Mouse (Mus musculus) lung, postnatal 0 days (tissue): Measurements from ENCODE around the gene Unc5c.

ENCODE experiments used
- CTCF ChIP-seq: IDR thresholded peaks from 2 replicates; pipeline ENCODE4 v1.5.1; 2016; ENCODE audit warnings: antibody characterized with exemption, mild to moderate bottlenecking
- EP300 ChIP-seq: IDR thresholded peaks from 2 replicates; pipeline ENCODE4 v1.6.1; 2016; ENCODE audit warnings: antibody characterized with exemption, mild to moderate bottlenecking, control low read depth

DNA sequence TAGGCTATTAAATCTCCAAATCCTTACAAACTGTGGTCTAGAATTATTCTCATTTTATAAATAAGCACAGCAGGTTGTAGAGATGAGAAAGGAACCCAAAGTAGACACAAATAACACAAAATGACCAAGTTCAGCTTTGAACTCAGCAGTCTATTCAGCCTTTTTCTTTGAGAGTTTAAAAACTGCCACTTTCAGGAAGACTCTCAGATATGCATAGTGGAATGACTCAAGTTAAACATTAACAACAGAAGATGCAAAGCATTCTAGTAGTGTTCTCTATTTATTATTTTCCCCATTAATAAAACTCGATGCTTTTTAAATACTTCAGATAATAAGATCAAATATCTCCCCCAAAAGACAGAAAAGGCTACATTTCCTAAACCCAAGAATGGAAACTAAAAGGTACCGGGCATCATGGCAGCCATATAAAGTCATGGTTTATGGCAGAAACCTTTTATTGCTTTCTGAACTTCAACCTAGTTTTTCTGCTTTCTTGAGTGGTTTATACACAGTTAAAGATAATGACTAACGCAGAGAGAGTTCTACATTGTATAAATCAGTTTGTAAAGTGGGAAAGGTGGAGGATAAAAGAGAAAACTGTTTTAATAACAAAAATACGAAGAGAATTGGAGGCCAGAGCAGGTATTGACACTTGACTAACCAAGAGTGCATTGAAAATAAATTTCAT lies 283.8 kb downstream of the Unc5c start:
- TF ChIP-seq CTCF (no peak), EP300 (no peak)
